Mouse (Mus musculus) left cerebral cortex, adult 8-10 months (tissue): ENCODE measurements at regions not wholly inside any gene's neighbourhood (a gene's known extent, or its start where the extent isn't known, plus 50 kb on each side); places are given as distances from the start of the nearest gene placed in this dataset.

Experiments
- DNase-seq, 2 experiments: peaks; one replicate each; pipeline ENCODE4 v3.0.0; 2022; ENCODE audit warnings: low spot score in 2 of 2

- DNase-seq = peak in 1 of 2 experiments; percentile 43
Observed at GRCm38 (mm10) chr10:98648710-98649245, 265.4 kb upstream of the Atp2b1 start.

- no peak for DNase-seq
Observed at GRCm38 (mm10) chr10:98650533-98650932, 263.7 kb upstream of the Atp2b1 start.

- DNase-seq = no peak
Observed at GRCm38 (mm10) chr10:98651127-98651526, 263.1 kb upstream of the Atp2b1 start.

- no peak for DNase-seq
Observed at GRCm38 (mm10) chr10:98651599-98651998, 262.6 kb upstream of the Atp2b1 start.

- DNase-seq = no peak
Observed at GRCm38 (mm10) chr10:98652084-98652483, 262.1 kb upstream of the Atp2b1 start.

GRCm38 (mm10) chr10:98660747-98661146 is 253.5 kb upstream of the Atp2b1 start:
- DNase-seq = no peak

- DNase-seq = no peak
Observed at GRCm38 (mm10) chr10:98665936-98666505, 248.2 kb upstream of the Atp2b1 start.

- DNase-seq = no peak
Observed at GRCm38 (mm10) chr10:98667728-98668127, 246.5 kb upstream of the Atp2b1 start.

GRCm38 (mm10) chr10:98674131-98674530 is 240.1 kb upstream of the Atp2b1 start:
- no peak for DNase-seq

- DNase-seq = no peak
Observed at GRCm38 (mm10) chr10:98676907-98677306, 237.3 kb upstream of the Atp2b1 start.

- DNase-seq = no peak
Observed at GRCm38 (mm10) chr10:98678234-98678633, 236.0 kb upstream of the Atp2b1 start.

- DNase-seq = no peak
Observed at GRCm38 (mm10) chr10:98682436-98682835, 231.8 kb upstream of the Atp2b1 start.

GRCm38 (mm10) chr10:98684195-98684594 is 230.0 kb upstream of the Atp2b1 start:
- DNase-seq = no peak

- DNase-seq = no peak
Observed at GRCm38 (mm10) chr10:98684707-98685106, 229.5 kb upstream of the Atp2b1 start.

- DNase-seq = no peak
Observed at GRCm38 (mm10) chr10:98685739-98686138, 228.5 kb upstream of the Atp2b1 start.

GRCm38 (mm10) chr10:98686370-98686769 is 227.8 kb upstream of the Atp2b1 start:
- no peak for DNase-seq

- no peak for DNase-seq
Observed at GRCm38 (mm10) chr10:98691816-98692215, 222.4 kb upstream of the Atp2b1 start.

GRCm38 (mm10) chr10:98694690-98695370 is 219.4 kb upstream of the Atp2b1 start:
- no peak for DNase-seq

GRCm38 (mm10) chr10:98695371-98695725 is 218.9 kb upstream of the Atp2b1 start:
- DNase-seq = no peak

- no peak for DNase-seq
Observed at GRCm38 (mm10) chr10:98697866-98698265, 216.3 kb upstream of the Atp2b1 start.

- DNase-seq = no peak
Observed at GRCm38 (mm10) chr10:98699579-98699978, 214.6 kb upstream of the Atp2b1 start.

GRCm38 (mm10) chr10:98700407-98700806 is 213.8 kb upstream of the Atp2b1 start:
- DNase-seq = no peak

GRCm38 (mm10) chr10:98701285-98701684 is 212.9 kb upstream of the Atp2b1 start:
- DNase-seq = no peak
